Mouse (Mus musculus): ENCODE measurements around the gene Msrb3. TPM values are rescaled to one million over a fixed set of nuclear protein-coding genes. Genes with fewer than 3 reads are reported as not detected.
A peak's percentile ranks its signal among the peaks of the same experiment; 100 is the strongest.

Msrb3 gene
- polyA plus RNA-seq, 1 experiment from 2014 or later, result 0.50 TPM

GRCm38 (mm10) chr10:120903843-120904468 is 5.1 kb upstream of the Msrb3 start:
- Histone ChIP-seq H3K27ac (ENCODE audit: low read depth, low read length) (no peak overlapping the region), H3K27me3 (ENCODE audit: control insufficient read depth, insufficient read depth, low read length) (no peaks in the 10 kb centered on the region), H3K36me3 (ENCODE audit: control insufficient read depth, insufficient read depth, low read length) (no peaks in the 10 kb centered on the region), H3K9me3 (ENCODE audit: control insufficient read depth, low read length) (no peaks in the 10 kb centered on the region), H3K4me2 (ENCODE audit: low read depth, low read length) (no peak overlapping the region), H3K4me3 (ENCODE audit: low read depth, low read length) (no peak overlapping the region), H3K9ac (replicated peaks; ENCODE audit: low read depth, low read length) (no peak overlapping the region), H3K4me1 (ENCODE audit: control insufficient read depth, insufficient read depth, low read length) (no peaks in the 10 kb centered on the region)
- WGBS, result 72% methylated on average over 4 of the region's 4 CpGs
- ATAC-seq (ENCODE audit: low read depth), result no peak

- 50% methylated on average over 9 of the region's 9 CpGs for WGBS
- no peaks in the 10 kb centered on the region; the same call in 1 of the 2 replicates for H3K4me1 ChIP-seq (ENCODE audit: control insufficient read depth, insufficient read depth, low read length)
- no peaks in the 10 kb centered on the region for H3K36me3 ChIP-seq (ENCODE audit: control insufficient read depth, insufficient read depth, low read length)
- no peak overlapping the region for H3K4me2 ChIP-seq (ENCODE audit: low read depth, low read length)
- no peaks in the 10 kb centered on the region for H3K9me3 ChIP-seq (ENCODE audit: control insufficient read depth, low read length)
- no peak overlapping the region for H3K9ac ChIP-seq (replicated peaks; ENCODE audit: low read depth, low read length)
- H3K27me3 ChIP-seq (ENCODE audit: control insufficient read depth, insufficient read depth, low read length), result no peaks in the 10 kb centered on the region; the same call in 1 of the 2 replicates
- H3K27ac ChIP-seq (ENCODE audit: low read depth, low read length), result no peak overlapping the region
- H3K4me3 ChIP-seq (ENCODE audit: low read depth, low read length), result no peak overlapping the region
- ATAC-seq (ENCODE audit: low read depth), result no peak
These were observed 2.8 kb upstream of the Msrb3 start for GRCm38 (mm10) chr10:120901746-120902145.

DNA sequence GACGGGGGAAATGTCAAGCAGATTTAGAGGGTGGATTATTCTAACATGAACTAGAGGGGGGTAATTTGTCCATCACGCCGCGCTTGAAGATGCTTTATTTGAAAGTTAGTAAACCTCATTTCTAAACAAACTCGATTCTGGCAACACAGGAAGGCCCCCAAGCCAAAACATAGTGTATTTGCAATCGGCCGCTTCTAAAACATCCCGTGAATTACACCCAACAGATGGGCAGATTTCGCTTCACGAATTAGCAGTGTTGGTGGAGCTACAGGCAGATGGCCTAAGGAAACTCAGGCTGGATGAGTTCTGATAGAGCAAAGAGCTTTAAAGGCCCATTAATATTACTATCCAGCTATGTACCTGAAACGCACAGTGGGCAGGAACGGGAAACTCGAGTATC is 1.2 kb upstream of the Msrb3 start:
- H3K4me3 ChIP-seq (ENCODE audit: low read depth, low read length), result no peak overlapping the region
- H3K36me3 ChIP-seq (ENCODE audit: control insufficient read depth, insufficient read depth, low read length), result no peaks in the 10 kb centered on the region
- no peak for ATAC-seq (ENCODE audit: low read depth)
- 55% methylated on average over 13 of the region's 13 CpGs for WGBS
- H3K4me1 ChIP-seq (ENCODE audit: control insufficient read depth, insufficient read depth, low read length), result no peaks in the 10 kb centered on the region; the same call in 1 of the 2 replicates
- no peak overlapping the region for H3K9ac ChIP-seq (replicated peaks; ENCODE audit: low read depth, low read length)
- H3K4me2 ChIP-seq (ENCODE audit: low read depth, low read length), result no peak overlapping the region
- no peak overlapping the region for H3K27ac ChIP-seq (ENCODE audit: low read depth, low read length)
- H3K9me3 ChIP-seq (ENCODE audit: control insufficient read depth, low read length), result no peaks in the 10 kb centered on the region
- H3K27me3 ChIP-seq (ENCODE audit: control insufficient read depth, insufficient read depth, low read length), result no peaks in the 10 kb centered on the region; the same call in 1 of the 2 replicates

DNA sequence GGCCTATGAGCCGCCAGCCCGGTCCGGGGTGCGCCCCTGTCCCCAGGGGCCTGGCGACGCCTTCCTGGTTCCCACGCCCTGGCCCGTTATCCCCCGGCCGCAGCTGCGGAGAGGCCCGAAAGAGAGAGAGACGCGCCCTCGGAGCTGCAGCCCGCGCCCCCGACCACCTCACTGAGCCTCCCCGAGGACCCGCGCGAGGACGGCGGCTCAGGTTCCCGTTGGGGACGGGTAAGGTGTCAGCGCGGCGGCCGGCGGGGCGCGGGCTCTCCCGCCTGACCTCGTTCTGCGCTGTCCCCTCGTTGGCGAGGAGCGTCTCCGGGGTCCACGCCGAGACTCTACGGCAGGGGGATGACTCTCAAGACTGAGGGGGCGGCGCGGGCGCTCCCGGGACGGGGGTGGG is 544 bp downstream of the Msrb3 start:
- 2% methylated on average over 29 of the region's 49 CpGs for WGBS
- no peaks in the 10 kb centered on the region for H3K36me3 ChIP-seq (ENCODE audit: control insufficient read depth, insufficient read depth, low read length)
- H3K27ac ChIP-seq (ENCODE audit: low read depth, low read length), result no peak overlapping the region
- H3K9ac ChIP-seq (replicated peaks; ENCODE audit: low read depth, low read length), result peak overlapping the region; percentile 58
- ATAC-seq (ENCODE audit: low read depth), result 0 out of 2 replicates have a peak, but pooled peaks have one; percentile 7
- H3K27me3 ChIP-seq (ENCODE audit: control insufficient read depth, insufficient read depth, low read length), result no peaks in the 10 kb centered on the region; the same call in 1 of the 2 replicates
- H3K9me3 ChIP-seq (ENCODE audit: control insufficient read depth, low read length), result no peaks in the 10 kb centered on the region
- peak overlapping the region; percentile 98 for H3K4me2 ChIP-seq (ENCODE audit: low read depth, low read length)
- no peaks in the 10 kb centered on the region; the same call in 1 of the 2 replicates for H3K4me1 ChIP-seq (ENCODE audit: control insufficient read depth, insufficient read depth, low read length)
- H3K4me3 ChIP-seq (ENCODE audit: low read depth, low read length), result peak overlapping the region; percentile 58

DNA sequence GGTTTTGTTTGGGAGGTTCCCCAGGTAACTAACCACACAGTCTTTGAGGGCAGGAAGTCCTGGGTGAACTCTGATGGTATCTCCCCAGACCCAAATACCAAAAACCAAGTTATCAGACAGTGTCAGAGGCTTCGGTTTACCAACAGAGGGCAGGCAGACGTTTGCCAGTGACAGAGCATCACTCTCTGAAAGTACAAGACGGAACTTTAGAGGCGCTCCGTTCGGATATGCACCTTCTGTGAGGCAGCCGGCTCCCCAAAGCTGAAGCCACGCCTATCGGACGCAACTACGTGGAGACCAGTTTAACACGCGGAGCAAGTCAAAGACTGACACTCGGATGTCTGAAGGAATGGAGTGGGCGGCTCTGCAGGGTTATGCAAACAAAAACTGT is 3.0 kb downstream of the Msrb3 start:
- 33% methylated on average over 15 of the region's 15 CpGs for WGBS
- ATAC-seq (ENCODE audit: low read depth), result no peak

GRCm38 (mm10) chr10:120894978-120895898 is 3.7 kb downstream of the Msrb3 start:
- no peak for ATAC-seq (ENCODE audit: low read depth)
- WGBS, result 85% methylated on average over 15 of the region's 15 CpGs
- no peaks in the 10 kb centered on the region; the same call in 1 of the 2 replicates for H3K27me3 ChIP-seq (ENCODE audit: control insufficient read depth, insufficient read depth, low read length)
- H3K27ac ChIP-seq (ENCODE audit: low read depth, low read length), result no peak overlapping the region
- no peaks in the 10 kb centered on the region; the same call in 1 of the 2 replicates for H3K4me1 ChIP-seq (ENCODE audit: control insufficient read depth, insufficient read depth, low read length)
- no peak overlapping the region for H3K4me3 ChIP-seq (ENCODE audit: low read depth, low read length)
- no peak overlapping the region for H3K4me2 ChIP-seq (ENCODE audit: low read depth, low read length)
- H3K9me3 ChIP-seq (ENCODE audit: control insufficient read depth, low read length), result no peaks in the 10 kb centered on the region
- no peaks in the 10 kb centered on the region for H3K36me3 ChIP-seq (ENCODE audit: control insufficient read depth, insufficient read depth, low read length)
- no peak overlapping the region for H3K9ac ChIP-seq (replicated peaks; ENCODE audit: low read depth, low read length)

More for the DNA sequence above, 3.0 kb downstream of the Msrb3 start:
- Histone ChIP-seq H3K27ac (ENCODE audit: low read depth, low read length) (no peak overlapping the region), H3K27me3 (ENCODE audit: control insufficient read depth, insufficient read depth, low read length) (no peaks in the 10 kb centered on the region; the same call in 1 of the 2 replicates), H3K4me1 (ENCODE audit: control insufficient read depth, insufficient read depth, low read length) (no peaks in the 10 kb centered on the region; the same call in 1 of the 2 replicates), H3K9ac (replicated peaks; ENCODE audit: low read depth, low read length) (no peak overlapping the region), H3K4me2 (ENCODE audit: low read depth, low read length) (no peak overlapping the region), H3K9me3 (ENCODE audit: control insufficient read depth, low read length) (no peaks in the 10 kb centered on the region), H3K4me3 (ENCODE audit: low read depth, low read length) (no peak overlapping the region), H3K36me3 (ENCODE audit: control insufficient read depth, insufficient read depth, low read length) (no peaks in the 10 kb centered on the region)

GRCm38 (mm10) chr10:120893938-120894337 is 5.0 kb downstream of the Msrb3 start:
- 81% methylated on average over 4 of the region's 4 CpGs for WGBS
- Histone ChIP-seq H3K9me3 (ENCODE audit: control insufficient read depth, low read length) (no peaks in the 10 kb centered on the region), H3K4me2 (ENCODE audit: low read depth, low read length) (no peak overlapping the region), H3K27me3 (ENCODE audit: control insufficient read depth, insufficient read depth, low read length) (no peaks in the 10 kb centered on the region; the same call in 1 of the 2 replicates), H3K9ac (replicated peaks; ENCODE audit: low read depth, low read length) (no peak overlapping the region), H3K36me3 (ENCODE audit: control insufficient read depth, insufficient read depth, low read length) (no peaks in the 10 kb centered on the region), H3K4me3 (ENCODE audit: low read depth, low read length) (no peak overlapping the region), H3K4me1 (ENCODE audit: control insufficient read depth, insufficient read depth, low read length) (no peaks in the 10 kb centered on the region; the same call in 1 of the 2 replicates), H3K27ac (ENCODE audit: low read depth, low read length) (no peak overlapping the region)
- no peak for ATAC-seq (ENCODE audit: low read depth)

DNA sequence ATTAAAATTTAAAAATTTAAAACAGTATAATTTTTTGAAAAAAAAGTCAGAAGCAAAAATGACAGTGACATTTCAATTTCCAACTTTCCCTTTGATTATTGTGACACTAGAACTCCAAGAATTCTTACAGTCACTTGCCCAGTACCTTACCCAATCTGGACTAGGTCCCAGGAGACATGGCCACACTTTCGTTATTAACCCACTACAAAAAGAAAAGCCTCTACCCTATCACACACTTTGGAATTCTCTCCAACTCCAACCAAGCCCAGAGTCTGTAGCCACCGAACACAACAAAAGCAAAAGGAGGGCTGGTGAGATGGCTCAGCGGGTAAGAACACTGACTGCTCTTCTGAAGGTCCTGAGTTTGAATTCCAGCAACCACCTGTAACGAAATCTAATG is 7.8 kb downstream of the Msrb3 start:
- Histone ChIP-seq H3K4me1 (ENCODE audit: control insufficient read depth, insufficient read depth, low read length) (no peaks in the 10 kb centered on the region), H3K4me2 (ENCODE audit: low read depth, low read length) (no peak overlapping the region), H3K9me3 (ENCODE audit: control insufficient read depth, low read length) (no peaks in the 10 kb centered on the region), H3K9ac (replicated peaks; ENCODE audit: low read depth, low read length) (no peak overlapping the region), H3K4me3 (ENCODE audit: low read depth, low read length) (no peak overlapping the region), H3K36me3 (ENCODE audit: control insufficient read depth, insufficient read depth, low read length) (no peaks in the 10 kb centered on the region), H3K27me3 (ENCODE audit: control insufficient read depth, insufficient read depth, low read length) (no peaks in the 10 kb centered on the region), H3K27ac (ENCODE audit: low read depth, low read length) (no peak overlapping the region)
- no peak for ATAC-seq (ENCODE audit: low read depth)
- WGBS, result 95% methylated on average over 4 of the region's 4 CpGs

DNA sequence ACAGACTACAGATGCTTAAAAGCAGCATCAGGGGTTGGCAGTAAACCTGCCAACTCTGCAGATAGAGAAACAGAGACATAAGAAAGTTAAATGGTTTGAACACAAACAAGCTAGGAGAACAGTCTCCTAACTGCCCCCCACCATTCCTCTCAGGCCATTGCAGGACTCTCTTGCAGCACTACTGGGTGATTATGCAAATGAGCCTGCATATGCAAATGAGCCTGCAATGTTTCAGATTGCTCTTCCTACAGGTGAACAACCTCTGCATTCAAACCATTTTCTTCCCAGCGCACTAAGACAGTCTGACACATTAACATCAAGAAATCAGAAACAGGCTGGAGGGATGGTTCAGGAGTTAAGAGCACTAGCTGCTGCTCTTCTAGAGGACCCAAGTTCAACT is 8.3 kb downstream of the Msrb3 start:
- no peaks in the 10 kb centered on the region for H3K4me1 ChIP-seq (ENCODE audit: control insufficient read depth, insufficient read depth, low read length)
- H3K9ac ChIP-seq (replicated peaks; ENCODE audit: low read depth, low read length), result no peak overlapping the region
- H3K36me3 ChIP-seq (ENCODE audit: control insufficient read depth, insufficient read depth, low read length), result no peaks in the 10 kb centered on the region
- 97% methylated on average over 1 of the region's 1 CpGs for WGBS
- H3K27me3 ChIP-seq (ENCODE audit: control insufficient read depth, insufficient read depth, low read length), result no peaks in the 10 kb centered on the region
- H3K4me3 ChIP-seq (ENCODE audit: low read depth, low read length), result no peak overlapping the region
- no peak for ATAC-seq (ENCODE audit: low read depth)
- no peak overlapping the region for H3K4me2 ChIP-seq (ENCODE audit: low read depth, low read length)
- H3K27ac ChIP-seq (ENCODE audit: low read depth, low read length), result no peak overlapping the region
- no peaks in the 10 kb centered on the region for H3K9me3 ChIP-seq (ENCODE audit: control insufficient read depth, low read length)

Data from neural tube, embryonic 14.5 days (tissue).